Mouse (Mus musculus): Measurements from ENCODE around the gene Bag5. TPM values are rescaled to one million over a fixed set of nuclear protein-coding genes. Genes with fewer than 3 reads are reported as not detected.
A peak's percentile ranks its signal among the peaks of the same experiment; 100 is the strongest.

Gene Bag5
- polyA plus RNA-seq (2015; fragmentation: Nextera tagmentation; extraction: Ambion mirVana) = 51.4 and 53.6 TPM in 2 replicates

- H3K9me3 ChIP-seq (replicated peaks) = no peaks in the 10 kb centered on the region
- ATAC-seq (replicated peaks; ENCODE audit: low FRiP score) = peak; percentile 95
Observed at GRCm38 (mm10) chr12:111713004-111713651, at the start of gene Bag5, which contains the start of gene Apopt1. TSS of gene Bag5 (minus strand) at chr12:111713257. TSS of gene Apopt1 (plus strand) at chr12:111713261.

GRCm38 (mm10) chr12:111760306-111760908, 47.4 kb upstream of the Bag5 start:
- 0 out of 2 replicates have a peak overlapping the region, but pooled peaks have one; percentile 92 for H3K27ac ChIP-seq
- WGBS = 63% methylated on average over 7 of the region's 7 CpGs
- ATAC-seq (replicated peaks; ENCODE audit: low FRiP score) = no peak

More at GRCm38 (mm10) chr12:111713004-111713651, at the start of gene Bag5, which contains the start of gene Apopt1:
- H3K36me3 ChIP-seq = peaks cover 42% of the 10 kb centered on the region
- H3K27ac ChIP-seq = peak within 1 kb of the TSS; percentile 84
- WGBS = under 1% methylated on average over 79 of the region's 86 CpGs
- peaks cover 30% of the 10 kb centered on the region for H3K4me1 ChIP-seq
- no peaks in the 10 kb centered on the region for H3K27me3 ChIP-seq
- H3K4me2 ChIP-seq = peak within 1 kb of the TSS; percentile 73
- peak within 1 kb of the TSS; percentile 98 for H3K9ac ChIP-seq
- peak within 1 kb of the TSS; percentile 99 for H3K4me3 ChIP-seq (replicated peaks)

GRCm38 (mm10) chr12:111759176-111760061, 46.4 kb upstream of the Bag5 start:
- Histone ChIP-seq H3K4me2 (peak overlapping the region; percentile 99), H3K9me3 (replicated peaks) (no peaks in the 10 kb centered on the region), H3K27me3 (no peaks in the 10 kb centered on the region), H3K4me1 (peaks cover 30% of the 10 kb centered on the region), H3K36me3 (peaks cover 10% of the 10 kb centered on the region), H3K4me3 (replicated peaks) (peak overlapping the region; percentile 90), H3K9ac (peak overlapping the region; percentile 95), H3K27ac (peak overlapping the region; percentile 92)
- ATAC-seq (replicated peaks; ENCODE audit: low FRiP score) = peak; percentile 57
- WGBS = 2% methylated on average over 35 of the region's 35 CpGs

More at GRCm38 (mm10) chr12:111760306-111760908, 47.4 kb upstream of the Bag5 start:
- Histone ChIP-seq H3K9me3 (replicated peaks) (no peaks in the 10 kb centered on the region), H3K36me3 (peaks cover 10% of the 10 kb centered on the region), H3K4me3 (replicated peaks) (peak overlapping the region; percentile 90), H3K9ac (0 out of 2 replicates have a peak overlapping the region, but pooled peaks have one; percentile 95), H3K4me2 (peak overlapping the region; percentile 99), H3K4me1 (peaks cover 30% of the 10 kb centered on the region), H3K27me3 (no peaks in the 10 kb centered on the region)

DNA sequence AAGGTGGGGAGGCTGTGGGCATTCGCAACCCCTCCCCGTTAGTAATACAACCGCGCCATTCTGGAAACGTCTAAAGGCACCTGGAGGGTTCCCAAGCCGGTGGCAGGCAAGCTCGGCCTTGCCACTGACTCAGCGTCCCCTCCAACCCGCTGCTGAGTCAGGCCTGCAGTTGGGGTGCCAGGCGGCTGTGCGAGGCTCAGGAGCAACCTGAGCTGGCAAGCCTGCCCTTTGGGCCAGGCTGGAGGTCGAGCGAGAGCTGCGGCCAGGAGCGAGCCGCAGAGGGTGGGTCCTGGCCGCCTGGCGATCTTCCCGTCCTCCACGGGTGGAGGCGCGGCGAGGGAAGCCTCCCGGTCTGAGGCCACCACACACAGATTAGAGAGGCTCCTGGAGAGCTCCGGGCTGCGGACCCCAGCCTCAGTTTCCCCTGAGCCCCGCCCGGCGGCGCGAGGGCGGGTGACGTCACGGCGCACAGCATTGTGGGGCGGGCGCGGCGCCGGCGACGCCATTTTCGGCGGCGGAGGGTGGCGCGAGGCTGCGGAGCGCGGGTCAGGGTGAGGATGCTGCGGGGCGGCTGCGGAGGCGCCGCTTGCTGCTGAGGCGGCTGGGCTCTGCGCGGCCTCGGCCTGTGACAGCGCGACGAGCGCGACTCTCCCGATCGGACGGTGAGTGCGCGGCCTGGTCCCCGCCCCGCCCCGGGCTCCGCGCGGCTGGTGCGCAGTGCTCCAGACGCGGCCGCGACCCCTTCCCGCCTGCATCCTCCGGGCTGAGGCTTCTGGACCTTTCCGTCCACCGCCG, 45.5 kb upstream of the Bag5 start, which contains the start of gene Klc1:
Klc1 (plus strand) TSS at position 469 of the 795 bp plus-strand sequence.
- Histone ChIP-seq H3K4me3 (replicated peaks) (peak within 1 kb of the TSS; percentile 90), H3K9ac (peak within 1 kb of the TSS; percentile 95), H3K4me2 (peak within 1 kb of the TSS; percentile 99), H3K36me3 (peaks cover 10% of the 10 kb centered on the region), H3K27ac (peak within 1 kb of the TSS; percentile 92), H3K27me3 (no peaks in the 10 kb centered on the region), H3K9me3 (replicated peaks) (no peaks in the 10 kb centered on the region), H3K4me1 (peaks cover 30% of the 10 kb centered on the region)
- peak; percentile 77 for ATAC-seq (replicated peaks; ENCODE audit: low FRiP score)
- WGBS = under 1% methylated on average over 83 of the region's 85 CpGs

GRCm38 (mm10) chr12:111757561-111758325, 44.7 kb upstream of the Bag5 start:
- Histone ChIP-seq H3K4me3 (replicated peaks) (peak overlapping the region; percentile 90), H3K9me3 (replicated peaks) (no peaks in the 10 kb centered on the region), H3K27ac (peak overlapping the region; percentile 92; the same call in 1 of the 2 replicates), H3K36me3 (peaks cover 2% of the 10 kb centered on the region; the same call in 1 of the 2 replicates), H3K4me2 (peak overlapping the region; percentile 99), H3K4me1 (peaks cover 33% of the 10 kb centered on the region), H3K27me3 (no peaks in the 10 kb centered on the region), H3K9ac (peak overlapping the region; percentile 95)
- ATAC-seq (replicated peaks; ENCODE audit: low FRiP score) = no peak
- WGBS = 45% methylated on average over 10 of the region's 10 CpGs

DNA sequence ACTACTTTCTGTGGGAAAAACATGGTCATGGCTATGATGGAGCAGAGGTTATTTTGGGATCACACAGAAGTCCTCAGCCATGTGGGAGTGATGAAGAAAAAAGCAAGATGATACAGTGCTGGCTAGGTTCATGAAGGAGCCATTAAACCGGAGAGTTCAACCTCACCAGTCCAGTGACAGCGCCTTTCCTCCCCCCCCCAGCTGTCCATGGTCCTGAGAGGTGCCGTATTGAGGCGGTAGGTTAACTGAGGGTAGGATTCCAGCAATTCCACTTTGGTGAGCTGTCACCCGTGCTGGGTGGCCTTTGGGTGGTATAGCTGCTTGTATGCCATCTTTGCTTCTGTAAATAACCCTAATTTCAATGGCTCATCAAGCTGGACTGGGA, 43.6 kb upstream of the Bag5 start:
- WGBS = 33% methylated on average over 5 of the region's 5 CpGs
- no peak for ATAC-seq (replicated peaks; ENCODE audit: low FRiP score)

GRCm38 (mm10) chr12:111756082-111756697, 43.1 kb upstream of the Bag5 start:
- no peak overlapping the region for H3K9ac ChIP-seq
- H3K27me3 ChIP-seq = no peaks in the 10 kb centered on the region
- WGBS = 27% methylated on average over 4 of the region's 4 CpGs
- peaks cover 33% of the 10 kb centered on the region for H3K4me1 ChIP-seq
- no peak overlapping the region for H3K4me2 ChIP-seq
- no peak for ATAC-seq (replicated peaks; ENCODE audit: low FRiP score)
- no peak overlapping the region for H3K4me3 ChIP-seq (replicated peaks)
- no peaks in the 10 kb centered on the region for H3K36me3 ChIP-seq
- H3K9me3 ChIP-seq (replicated peaks) = no peaks in the 10 kb centered on the region
- no peak overlapping the region for H3K27ac ChIP-seq

More for the DNA sequence above, 43.6 kb upstream of the Bag5 start:
- Histone ChIP-seq H3K27ac (no peak overlapping the region), H3K36me3 (no peaks in the 10 kb centered on the region), H3K4me2 (no peak overlapping the region), H3K4me3 (replicated peaks) (no peak overlapping the region), H3K4me1 (peaks cover 33% of the 10 kb centered on the region), H3K9me3 (replicated peaks) (no peaks in the 10 kb centered on the region), H3K9ac (no peak overlapping the region), H3K27me3 (no peaks in the 10 kb centered on the region)

- WGBS = 53% methylated on average over 2 of the region's 2 CpGs
- Histone ChIP-seq H3K36me3 (no peaks in the 10 kb centered on the region), H3K27me3 (no peaks in the 10 kb centered on the region), H3K27ac (no peak overlapping the region), H3K9me3 (replicated peaks) (no peaks in the 10 kb centered on the region), H3K4me2 (no peak overlapping the region), H3K4me1 (peaks cover 25% of the 10 kb centered on the region), H3K9ac (no peak overlapping the region), H3K4me3 (replicated peaks) (no peak overlapping the region)
- no peak for ATAC-seq (replicated peaks; ENCODE audit: low FRiP score)
Observed at GRCm38 (mm10) chr12:111755231-111755630, 42.2 kb upstream of the Bag5 start.

DNA sequence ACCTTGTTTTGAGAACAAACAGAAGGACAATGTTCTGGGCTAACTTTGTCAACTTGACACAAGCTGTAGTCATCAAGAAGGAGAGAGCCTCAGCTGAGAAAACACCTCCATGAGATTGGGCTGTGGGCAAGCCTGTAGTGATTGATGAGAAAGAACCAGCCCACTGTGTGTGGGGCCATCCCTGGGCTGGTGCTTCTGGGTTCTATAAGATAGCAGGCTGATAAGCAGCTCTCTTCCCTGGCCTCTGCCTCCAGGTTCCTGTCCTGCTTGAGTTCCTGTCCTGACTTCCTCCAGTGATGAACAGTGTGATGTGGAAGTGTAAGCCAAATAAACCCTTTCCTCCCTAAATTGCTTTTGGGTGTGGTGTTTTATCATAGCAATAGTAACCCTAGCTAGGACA, 41.7 kb upstream of the Bag5 start:
- Histone ChIP-seq H3K36me3 (no peaks in the 10 kb centered on the region), H3K9me3 (replicated peaks) (no peaks in the 10 kb centered on the region), H3K4me3 (replicated peaks) (no peak overlapping the region), H3K4me2 (no peak overlapping the region), H3K27me3 (no peaks in the 10 kb centered on the region), H3K9ac (no peak overlapping the region), H3K4me1 (peaks cover 20% of the 10 kb centered on the region), H3K27ac (no peak overlapping the region)
- ATAC-seq (replicated peaks; ENCODE audit: low FRiP score) = no peak

GRCm38 (mm10) chr12:111753347-111753746, 40.3 kb upstream of the Bag5 start:
- Histone ChIP-seq H3K4me3 (replicated peaks) (no peak overlapping the region), H3K36me3 (no peaks in the 10 kb centered on the region), H3K27ac (peak overlapping the region; percentile 13; the same call in 1 of the 2 replicates), H3K4me1 (peaks cover 13% of the 10 kb centered on the region), H3K27me3 (no peaks in the 10 kb centered on the region), H3K4me2 (no peak overlapping the region), H3K9me3 (replicated peaks) (no peaks in the 10 kb centered on the region), H3K9ac (no peak overlapping the region)
- WGBS = 54% methylated on average over 9 of the region's 9 CpGs
- no peak for ATAC-seq (replicated peaks; ENCODE audit: low FRiP score)

Data from kidney, embryonic 15.5 days (tissue).